Mouse (Mus musculus): Measurements from ENCODE around the gene Pde4a. TPM values are rescaled to one million over a fixed set of nuclear protein-coding genes. Genes with fewer than 3 reads are reported as not detected.
A peak's percentile ranks its signal among the peaks of the same experiment; 100 is the strongest.

The Pde4a gene
- polyA plus RNA-seq (2014; fragmentation: Nextera tagmentation; extraction: Ambion mirVana): 5.3 and 5.4 TPM in 2 replicates

- H3K27me3 ChIP-seq (replicated peaks; ENCODE audit: control insufficient read depth, insufficient read depth, low read length): peaks cover 50% of the 10 kb centered on the region
- 0 out of 2 replicates have a peak within 1 kb of the TSS, but pooled peaks have one; percentile 76 for H3K27ac ChIP-seq (ENCODE audit: low read depth, low read length)
- 1% methylated on average over 80 of the region's 86 CpGs for WGBS
- H3K9ac ChIP-seq (ENCODE audit: low read depth, low read length): peak within 1 kb of the TSS; percentile 63
- ATAC-seq (replicated peaks; ENCODE audit: low FRiP score) (no peak), DNase-seq (ENCODE audit: low spot score) (peak; percentile 56)
- no peaks in the 10 kb centered on the region for H3K9me3 ChIP-seq (ENCODE audit: control insufficient read depth, low read length)
- no peaks in the 10 kb centered on the region for H3K36me3 ChIP-seq (ENCODE audit: control insufficient read depth, insufficient read depth, low read length)
- H3K4me3 ChIP-seq (ENCODE audit: low read depth, low read length): peak within 1 kb of the TSS; percentile 59
- peak within 1 kb of the TSS; percentile 97 for H3K4me2 ChIP-seq
- peaks cover 54% of the 10 kb centered on the region for H3K4me1 ChIP-seq (replicated peaks; ENCODE audit: control insufficient read depth, insufficient read depth, low read length)
These were observed at the start of gene Pde4a for GRCm38 (mm10) chr9:21165041-21165951. Gene Pde4a, plus strand, starts transcription at chr9:21165714.

DNA sequence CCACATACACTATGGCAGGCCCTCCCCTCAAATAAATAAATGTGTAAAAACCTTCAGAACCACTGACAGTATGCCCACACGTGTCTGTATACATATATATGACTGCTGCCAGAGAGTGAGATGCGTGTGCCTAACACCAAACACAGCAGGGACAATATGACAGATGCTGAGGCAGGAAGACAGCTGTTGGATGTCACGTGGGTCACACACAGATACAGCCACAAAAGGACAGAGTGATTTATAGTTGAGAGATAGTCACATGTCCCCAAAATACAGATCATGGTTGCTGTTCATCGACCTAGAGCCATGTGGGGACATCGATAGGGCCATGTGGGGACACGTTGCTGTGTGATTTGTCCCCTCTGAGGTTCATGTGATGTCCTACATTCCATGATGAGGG lies 48.4 kb upstream of the Pde4a start:
- Histone ChIP-seq H3K4me1 (replicated peaks; ENCODE audit: control insufficient read depth, insufficient read depth, low read length) (no peaks in the 10 kb centered on the region; the same call in 1 of the 2 replicates), H3K4me2 (no peak overlapping the region), H3K27ac (ENCODE audit: low read depth, low read length) (no peak overlapping the region), H3K36me3 (ENCODE audit: control insufficient read depth, insufficient read depth, low read length) (0 out of 2 replicates have a peak, but pooled peaks cover 3% of the 10 kb centered on the region), H3K27me3 (replicated peaks; ENCODE audit: control insufficient read depth, insufficient read depth, low read length) (no peaks in the 10 kb centered on the region), H3K4me3 (ENCODE audit: low read depth, low read length) (no peak overlapping the region), H3K9me3 (ENCODE audit: control insufficient read depth, low read length) (no peaks in the 10 kb centered on the region), H3K9ac (ENCODE audit: low read depth, low read length) (no peak overlapping the region)
- 77% methylated on average over 6 of the region's 6 CpGs for WGBS
- DNase-seq (ENCODE audit: low spot score): no peak
- no peak for ATAC-seq (replicated peaks; ENCODE audit: low FRiP score)

DNA sequence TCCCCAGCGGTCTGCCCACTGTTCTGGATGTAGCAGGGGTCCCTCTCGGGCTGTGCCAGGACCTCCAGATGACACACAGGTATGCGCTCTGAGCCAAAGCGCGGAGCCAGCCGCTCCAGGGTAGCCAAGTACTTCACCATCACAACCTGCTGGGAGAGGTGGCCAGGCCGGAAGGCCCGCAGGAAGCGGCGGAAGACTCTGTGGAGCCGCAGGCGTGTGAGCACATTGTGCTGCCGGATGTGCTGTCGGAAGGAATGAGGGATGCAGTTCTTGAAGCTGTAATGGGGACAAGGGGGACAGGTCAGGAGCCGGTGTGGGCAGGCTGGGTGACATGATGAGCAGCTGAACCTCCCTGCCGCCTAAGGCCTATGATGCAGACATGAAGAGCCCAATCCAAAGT lies 44.0 kb upstream of the Pde4a start:
- Histone ChIP-seq H3K36me3 (ENCODE audit: control insufficient read depth, insufficient read depth, low read length) (peaks cover 8% of the 10 kb centered on the region; the same call in 1 of the 2 replicates), H3K9me3 (ENCODE audit: control insufficient read depth, low read length) (no peaks in the 10 kb centered on the region), H3K4me2 (no peak overlapping the region), H3K4me1 (replicated peaks; ENCODE audit: control insufficient read depth, insufficient read depth, low read length) (no peaks in the 10 kb centered on the region), H3K4me3 (ENCODE audit: low read depth, low read length) (no peak overlapping the region), H3K27me3 (replicated peaks; ENCODE audit: control insufficient read depth, insufficient read depth, low read length) (no peaks in the 10 kb centered on the region), H3K27ac (ENCODE audit: low read depth, low read length) (no peak overlapping the region), H3K9ac (ENCODE audit: low read depth, low read length) (no peak overlapping the region)
- ATAC-seq (replicated peaks; ENCODE audit: low FRiP score) (no peak), DNase-seq (ENCODE audit: low spot score) (no peak)
- WGBS: 82% methylated on average over 16 of the region's 16 CpGs

DNA sequence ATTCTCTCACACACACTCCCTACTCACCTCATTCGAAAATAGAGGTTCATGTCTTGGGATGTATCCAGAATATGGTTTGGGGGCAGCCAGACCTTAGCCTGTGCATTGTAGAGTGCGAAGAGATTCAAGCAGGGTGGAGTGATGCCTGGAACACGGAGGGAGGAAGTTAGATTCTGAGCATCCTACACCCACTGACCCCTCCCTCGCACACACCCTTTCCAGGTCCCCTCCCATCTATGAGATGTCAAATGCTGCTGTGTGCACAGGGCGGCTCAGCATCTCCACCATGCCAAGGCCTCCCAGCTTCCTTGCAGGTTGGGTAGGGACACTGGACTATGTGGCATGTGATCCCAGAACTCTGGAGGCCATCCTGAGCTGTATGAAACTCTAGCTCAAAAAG lies 40.7 kb upstream of the Pde4a start:
- Histone ChIP-seq H3K9ac (ENCODE audit: low read depth, low read length) (no peak overlapping the region), H3K36me3 (ENCODE audit: control insufficient read depth, insufficient read depth, low read length) (peaks cover 8% of the 10 kb centered on the region; the same call in 1 of the 2 replicates), H3K9me3 (ENCODE audit: control insufficient read depth, low read length) (no peaks in the 10 kb centered on the region), H3K27ac (ENCODE audit: low read depth, low read length) (no peak overlapping the region), H3K4me2 (no peak overlapping the region), H3K4me3 (ENCODE audit: low read depth, low read length) (no peak overlapping the region), H3K4me1 (replicated peaks; ENCODE audit: control insufficient read depth, insufficient read depth, low read length) (no peaks in the 10 kb centered on the region; the same call in 1 of the 2 replicates), H3K27me3 (replicated peaks; ENCODE audit: control insufficient read depth, insufficient read depth, low read length) (no peaks in the 10 kb centered on the region)
- ATAC-seq (replicated peaks; ENCODE audit: low FRiP score) (no peak), DNase-seq (ENCODE audit: low spot score) (no peak)
- WGBS: 84% methylated on average over 5 of the region's 5 CpGs

DNA sequence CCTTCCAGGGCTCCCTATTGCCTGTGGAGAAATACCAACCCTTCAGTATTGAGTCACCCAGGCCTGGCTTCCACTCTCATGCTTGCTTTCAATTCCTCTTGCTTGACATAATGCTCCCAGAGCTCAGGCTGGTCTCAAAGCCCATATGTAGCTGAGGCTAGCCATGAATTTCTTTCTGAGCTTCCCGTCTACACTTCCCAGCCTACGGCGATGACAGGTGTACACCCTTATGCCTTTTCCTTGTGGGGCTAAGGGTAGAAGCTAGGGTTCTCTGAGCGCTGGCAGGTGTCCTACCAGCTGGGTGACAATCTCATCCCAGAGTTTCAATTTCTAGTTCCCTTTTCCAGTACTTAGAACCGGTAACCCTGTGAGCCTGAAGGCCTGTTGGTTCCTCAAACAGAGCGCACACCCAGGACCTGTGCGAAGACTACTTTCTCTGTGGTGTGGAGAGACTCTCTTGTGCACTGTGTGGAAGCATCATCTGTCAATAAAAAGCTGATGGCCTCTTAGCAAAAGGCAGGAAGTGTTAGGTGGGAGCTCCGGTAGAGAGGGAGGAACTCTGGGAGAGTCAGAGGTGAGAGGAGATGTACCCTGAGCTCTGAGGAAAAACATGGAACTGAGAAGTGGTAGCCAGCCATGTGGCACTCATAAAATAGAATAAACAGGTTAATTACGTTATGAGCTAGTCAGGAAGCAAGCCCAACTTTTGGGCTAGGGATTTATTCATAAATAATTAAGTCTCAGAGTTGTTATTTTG lies 39.8 kb upstream of the Pde4a start:
- H3K9ac ChIP-seq (ENCODE audit: low read depth, low read length): no peak overlapping the region
- DNase-seq (ENCODE audit: low spot score) (no peak), ATAC-seq (replicated peaks; ENCODE audit: low FRiP score) (no peak)
- H3K27me3 ChIP-seq (replicated peaks; ENCODE audit: control insufficient read depth, insufficient read depth, low read length): no peaks in the 10 kb centered on the region
- no peaks in the 10 kb centered on the region for H3K9me3 ChIP-seq (ENCODE audit: control insufficient read depth, low read length)
- peaks cover 8% of the 10 kb centered on the region; the same call in 1 of the 2 replicates for H3K36me3 ChIP-seq (ENCODE audit: control insufficient read depth, insufficient read depth, low read length)
- H3K4me1 ChIP-seq (replicated peaks; ENCODE audit: control insufficient read depth, insufficient read depth, low read length): peaks cover 4% of the 10 kb centered on the region
- no peak overlapping the region for H3K27ac ChIP-seq (ENCODE audit: low read depth, low read length)
- no peak overlapping the region for H3K4me3 ChIP-seq (ENCODE audit: low read depth, low read length)
- WGBS: 78% methylated on average over 9 of the region's 9 CpGs
- H3K4me2 ChIP-seq: no peak overlapping the region

- DNase-seq (ENCODE audit: low spot score) (no peak), ATAC-seq (replicated peaks; ENCODE audit: low FRiP score) (no peak)
- peaks cover 4% of the 10 kb centered on the region for H3K4me1 ChIP-seq (replicated peaks; ENCODE audit: control insufficient read depth, insufficient read depth, low read length)
- H3K4me2 ChIP-seq: no peak overlapping the region
- H3K9me3 ChIP-seq (ENCODE audit: control insufficient read depth, low read length): no peaks in the 10 kb centered on the region
- H3K4me3 ChIP-seq (ENCODE audit: low read depth, low read length): no peak overlapping the region
- WGBS: 69% methylated on average over 2 of the region's 2 CpGs
- H3K36me3 ChIP-seq (ENCODE audit: control insufficient read depth, insufficient read depth, low read length): peaks cover 7% of the 10 kb centered on the region; the same call in 1 of the 2 replicates
- no peaks in the 10 kb centered on the region for H3K27me3 ChIP-seq (replicated peaks; ENCODE audit: control insufficient read depth, insufficient read depth, low read length)
- no peak overlapping the region for H3K9ac ChIP-seq (ENCODE audit: low read depth, low read length)
- H3K27ac ChIP-seq (ENCODE audit: low read depth, low read length): no peak overlapping the region
These were observed 39.3 kb upstream of the Pde4a start for GRCm38 (mm10) chr9:21126259-21126627.

DNA sequence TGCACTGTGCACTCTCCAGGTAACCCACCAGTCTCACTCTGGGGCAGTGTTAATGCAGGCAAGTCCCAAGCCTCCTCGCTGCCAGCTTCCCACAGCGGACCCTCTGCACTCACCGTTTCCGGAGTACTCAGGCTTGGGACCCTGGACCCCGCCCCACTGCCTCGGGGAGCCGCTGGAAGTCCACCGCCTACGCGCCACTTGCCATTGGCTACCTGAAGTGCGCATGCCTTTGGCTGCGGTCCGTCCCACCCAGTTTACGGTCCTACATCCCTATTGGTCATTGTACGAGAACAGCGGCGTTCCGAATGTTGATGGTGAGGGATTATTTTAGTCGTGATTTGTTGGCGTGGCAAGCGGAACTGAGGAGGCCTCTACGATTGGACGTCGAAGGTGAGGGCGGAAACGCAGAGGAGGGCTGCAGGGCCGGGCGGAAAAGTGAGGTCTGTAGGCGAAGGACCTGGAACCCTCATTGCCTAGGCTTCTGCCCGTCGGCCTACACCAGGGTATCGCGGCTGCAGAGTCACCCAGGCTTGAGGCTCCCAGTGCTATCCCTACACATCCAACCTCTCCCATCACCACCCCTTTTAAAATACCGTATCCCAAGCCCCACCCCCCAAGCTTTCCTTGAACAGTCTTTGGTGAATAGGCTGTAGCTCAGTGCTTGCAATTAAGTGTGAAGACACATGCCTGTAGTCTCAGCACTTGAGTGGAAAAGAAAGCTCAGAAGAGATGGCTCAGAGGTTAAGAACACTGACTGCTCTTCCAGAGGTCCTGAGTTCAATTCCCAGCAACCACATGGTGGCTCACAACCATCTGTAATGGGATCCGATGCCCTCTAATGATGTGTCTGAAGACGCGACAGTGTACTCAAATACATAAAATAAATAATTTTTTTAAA lies 34.2 kb upstream of the Pde4a start, which contains the start of gene Tyk2:
Tyk2 (minus strand) TSS at position 185 of the 898 bp plus-strand sequence.
- DNase-seq (ENCODE audit: low spot score) (peak; percentile 86), ATAC-seq (replicated peaks; ENCODE audit: low FRiP score) (peak; percentile 95)
- Histone ChIP-seq H3K4me3 (ENCODE audit: low read depth, low read length) (peak within 1 kb of the TSS; percentile 58), H3K27me3 (replicated peaks; ENCODE audit: control insufficient read depth, insufficient read depth, low read length) (no peaks in the 10 kb centered on the region), H3K4me1 (replicated peaks; ENCODE audit: control insufficient read depth, insufficient read depth, low read length) (peaks cover 9% of the 10 kb centered on the region), H3K4me2 (peak within 1 kb of the TSS; percentile 80), H3K9ac (ENCODE audit: low read depth, low read length) (peak within 1 kb of the TSS; percentile 66), H3K27ac (ENCODE audit: low read depth, low read length) (peak within 1 kb of the TSS; percentile 28; the same call in 1 of the 2 replicates), H3K9me3 (ENCODE audit: control insufficient read depth, low read length) (no peaks in the 10 kb centered on the region), H3K36me3 (ENCODE audit: control insufficient read depth, insufficient read depth, low read length) (no peaks in the 10 kb centered on the region)
- whole genome bisulfite sequencing: 6% methylated on average over 37 of the region's 37 CpGs

Measured in liver, embryonic 11.5 days (tissue).